Mouse (Mus musculus) neural tube, embryonic 11.5 days (tissue): Measurements from ENCODE around the gene Gpr62. TPM values are rescaled to one million over a fixed set of nuclear protein-coding genes. Genes with fewer than 3 reads are reported as not detected.

Source experiments
- ATAC-seq: fragments of 200-750 bp; cut with Nextera tagmentation; 2 replicates; pipeline ENCODE4 v1.8.0; 2017; ENCODE audit warnings: moderate number of reproducible peaks, mild to moderate bottlenecking, moderate TSS enrichment, moderate library complexity; ENCODE audit not compliant: insufficient read depth, low FRiP score, low TSS enrichment
- DNase-seq: peaks from one replicate; pipeline ENCODE4 v3.0.0-alpha.2; 2015; ENCODE audit warnings: low spot score
- H3K27ac ChIP-seq: fragments of 300-500 bp; sonication (generic); 2 replicates; pipeline ENCODE4 v1.5.1; 2014; ENCODE audit warnings: low read depth, mild to moderate bottlenecking, low read length
- H3K27me3 ChIP-seq: fragments of 300-500 bp; sonication (generic); 2 replicates; pipeline ENCODE4 v1.6.1; 2014; ENCODE audit warnings: mild to moderate bottlenecking, low read length, mixed read lengths; ENCODE audit not compliant: control insufficient read depth, insufficient read depth
- H3K36me3 ChIP-seq: fragments of 300-500 bp; sonication (generic); 2 replicates; pipeline ENCODE4 v1.6.1; 2014; ENCODE audit warnings: mild to moderate bottlenecking, low read length, moderate library complexity, mixed read lengths; ENCODE audit not compliant: control insufficient read depth, insufficient read depth
- H3K4me1 ChIP-seq: fragments of 300-500 bp; sonication (generic); 2 replicates; pipeline ENCODE4 v1.6.1; 2014; ENCODE audit warnings: low read length, mixed read lengths; ENCODE audit not compliant: control insufficient read depth, insufficient read depth
- H3K4me2 ChIP-seq: fragments of 300-500 bp; sonication (generic); 2 replicates; pipeline ENCODE4 v1.6.1; 2014; ENCODE audit warnings: low read depth, mild to moderate bottlenecking, moderate library complexity
- H3K4me3 ChIP-seq: fragments of 300-500 bp; sonication (generic); 2 replicates; pipeline ENCODE4 v1.5.1; 2014; ENCODE audit warnings: low read depth, low read length
- H3K9ac ChIP-seq: fragments of 300-500 bp; sonication (generic); 2 replicates; pipeline ENCODE4 v1.6.1; 2014; ENCODE audit warnings: mild to moderate bottlenecking, low read length
- H3K9me3 ChIP-seq: fragments of 300-500 bp; sonication (generic); 2 replicates; pipeline ENCODE4 v1.6.1; 2016; ENCODE audit warnings: low read length; ENCODE audit not compliant: control insufficient read depth
- WGBS: fragments of 180-500 bp; shearing (Covaris S2); extraction: QIAGEN DNeasy Blood & Tissue Kit; methylation state at CpG from one replicate; pipeline ENCODE4 v1.1.7; 2014; 5-methylcytosine and 5-hydroxymethylcytosine counted together
- polyA plus RNA-seq: library from polyadenylated mRNA; unstranded; fragments of >200 nt; fragmentation: Nextera tagmentation; extraction: Ambion mirVana; gene quantifications from 2 replicates; pipeline ENCODE4 v1.2.1, GENCODE M21; 2014

Gpr62 gene
- polyA plus RNA-seq, 1 experiment from 2014 or later, result 0.23 TPM

GRCm38 (mm10) chr9:106485076-106485475, 19.3 kb upstream of the Gpr62 start:
- ATAC-seq (no peak), DNase-seq (no peak)
- H3K4me3 ChIP-seq, result no peak overlapping the region
- no peaks in the 10 kb centered on the region for H3K9me3 ChIP-seq
- H3K4me1 ChIP-seq, result no peaks in the 10 kb centered on the region
- 84% methylated on average over 10 of the region's 10 CpGs for WGBS
- H3K4me2 ChIP-seq, result no peak overlapping the region
- H3K27ac ChIP-seq, result no peak overlapping the region
- H3K27me3 ChIP-seq, result no peaks in the 10 kb centered on the region
- H3K36me3 ChIP-seq, result peaks cover 7% of the 10 kb centered on the region; the same call in 1 of the 2 replicates
- no peak overlapping the region for H3K9ac ChIP-seq

GRCm38 (mm10) chr9:106483606-106484005, 17.9 kb upstream of the Gpr62 start:
- Histone ChIP-seq H3K36me3 (peaks cover 7% of the 10 kb centered on the region; the same call in 1 of the 2 replicates), H3K27me3 (no peaks in the 10 kb centered on the region), H3K4me3 (no peak overlapping the region), H3K27ac (no peak overlapping the region), H3K9me3 (no peaks in the 10 kb centered on the region), H3K4me1 (no peaks in the 10 kb centered on the region), H3K9ac (no peak overlapping the region), H3K4me2 (no peak overlapping the region)
- no peak for ATAC-seq
- DNase-seq, result no peak
- WGBS, result 94% methylated on average over 17 of the region's 17 CpGs

GRCm38 (mm10) chr9:106483136-106483535, 17.4 kb upstream of the Gpr62 start:
- no peak overlapping the region for H3K4me2 ChIP-seq
- ATAC-seq (no peak), DNase-seq (no peak)
- H3K9ac ChIP-seq, result no peak overlapping the region
- no peaks in the 10 kb centered on the region for H3K9me3 ChIP-seq
- peaks cover 7% of the 10 kb centered on the region; the same call in 1 of the 2 replicates for H3K36me3 ChIP-seq
- H3K27me3 ChIP-seq, result no peaks in the 10 kb centered on the region
- peaks cover 1% of the 10 kb centered on the region for H3K4me1 ChIP-seq
- WGBS, result 95% methylated on average over 10 of the region's 10 CpGs
- H3K27ac ChIP-seq, result no peak overlapping the region
- no peak overlapping the region for H3K4me3 ChIP-seq

- ATAC-seq (no peak), DNase-seq (no peak)
- H3K36me3 ChIP-seq, result peaks cover 7% of the 10 kb centered on the region; the same call in 1 of the 2 replicates
- H3K4me1 ChIP-seq, result peaks cover 6% of the 10 kb centered on the region
- no peak overlapping the region for H3K4me2 ChIP-seq
- H3K4me3 ChIP-seq, result no peak overlapping the region
- 84% methylated on average over 17 of the region's 17 CpGs for WGBS
- no peaks in the 10 kb centered on the region for H3K9me3 ChIP-seq
- no peaks in the 10 kb centered on the region for H3K27me3 ChIP-seq
- H3K9ac ChIP-seq, result no peak overlapping the region
- H3K27ac ChIP-seq, result no peak overlapping the region
Observed at GRCm38 (mm10) chr9:106482578-106483115, 16.9 kb upstream of the Gpr62 start.

GRCm38 (mm10) chr9:106481676-106482075, 15.9 kb upstream of the Gpr62 start:
- no peaks in the 10 kb centered on the region for H3K9me3 ChIP-seq
- H3K4me1 ChIP-seq, result peaks cover 7% of the 10 kb centered on the region
- no peak overlapping the region for H3K9ac ChIP-seq
- DNase-seq (no peak), ATAC-seq (no peak)
- no peak overlapping the region for H3K4me3 ChIP-seq
- H3K36me3 ChIP-seq, result peaks cover 7% of the 10 kb centered on the region; the same call in 1 of the 2 replicates
- H3K4me2 ChIP-seq, result no peak overlapping the region
- H3K27me3 ChIP-seq, result no peaks in the 10 kb centered on the region
- WGBS, result 91% methylated on average over 13 of the region's 13 CpGs
- no peak overlapping the region for H3K27ac ChIP-seq

- H3K4me1 ChIP-seq, result peaks cover 7% of the 10 kb centered on the region
- H3K9me3 ChIP-seq, result no peaks in the 10 kb centered on the region
- H3K36me3 ChIP-seq, result peaks cover 7% of the 10 kb centered on the region; the same call in 1 of the 2 replicates
- DNase-seq, result no peak
- no peak overlapping the region for H3K4me3 ChIP-seq
- H3K27me3 ChIP-seq, result no peaks in the 10 kb centered on the region
- no peak overlapping the region for H3K27ac ChIP-seq
- no peak for ATAC-seq
- H3K4me2 ChIP-seq, result no peak overlapping the region
- WGBS, result 97% methylated on average over 15 of the region's 15 CpGs
- no peak overlapping the region for H3K9ac ChIP-seq
Observed at GRCm38 (mm10) chr9:106481075-106481474, 15.3 kb upstream of the Gpr62 start.

GRCm38 (mm10) chr9:106480541-106480940, 14.8 kb upstream of the Gpr62 start:
- Histone ChIP-seq H3K4me1 (peaks cover 7% of the 10 kb centered on the region), H3K36me3 (peaks cover 7% of the 10 kb centered on the region; the same call in 1 of the 2 replicates), H3K4me2 (no peak overlapping the region), H3K9ac (no peak overlapping the region), H3K9me3 (no peaks in the 10 kb centered on the region), H3K27ac (no peak overlapping the region), H3K27me3 (no peaks in the 10 kb centered on the region), H3K4me3 (no peak overlapping the region)
- no peak for DNase-seq
- no peak for ATAC-seq
- 94% methylated on average over 7 of the region's 7 CpGs for WGBS

- Histone ChIP-seq H3K4me2 (peak overlapping the region; percentile 92), H3K9ac (peak overlapping the region; percentile 75), H3K4me1 (peaks cover 12% of the 10 kb centered on the region), H3K27me3 (no peaks in the 10 kb centered on the region), H3K4me3 (peak overlapping the region; percentile 73), H3K36me3 (no peaks in the 10 kb centered on the region), H3K27ac (no peak overlapping the region), H3K9me3 (no peaks in the 10 kb centered on the region)
- 84% methylated on average over 9 of the region's 9 CpGs for WGBS
- DNase-seq, result no peak
- ATAC-seq, result no peak
Observed at GRCm38 (mm10) chr9:106478101-106478500, 12.4 kb upstream of the Gpr62 start.

GRCm38 (mm10) chr9:106477649-106478048, 11.9 kb upstream of the Gpr62 start:
- peak overlapping the region; percentile 75 for H3K9ac ChIP-seq
- peaks cover 12% of the 10 kb centered on the region for H3K4me1 ChIP-seq
- no peaks in the 10 kb centered on the region for H3K36me3 ChIP-seq
- H3K9me3 ChIP-seq, result no peaks in the 10 kb centered on the region
- DNase-seq, result no peak
- peak overlapping the region; percentile 92 for H3K4me2 ChIP-seq
- no peak for ATAC-seq
- H3K27ac ChIP-seq, result no peak overlapping the region
- H3K4me3 ChIP-seq, result peak overlapping the region; percentile 73
- no peaks in the 10 kb centered on the region for H3K27me3 ChIP-seq
- WGBS, result 4% methylated on average over 16 of the region's 16 CpGs
